Mouse (Mus musculus) 3T3-L1 (cell line): Measurements from ENCODE around the gene Stk10.

Experiments used
- DNase-seq: peaks from one replicate; pipeline ENCODE4 v3.0.0-alpha.2; 2015; ENCODE audit warnings: low read depth, low spot score

The Stk10 gene

GRCm38 (mm10) chr11:32550102-32550501 is 17.0 kb downstream of the Stk10 start:
- no peak for DNase-seq

- no peak for DNase-seq
Measured at GRCm38 (mm10) chr11:32551056-32551455, 18.0 kb downstream of the Stk10 start.

GRCm38 (mm10) chr11:32551579-32552297 is 18.6 kb downstream of the Stk10 start:
- DNase-seq: no peak

- DNase-seq: peak; percentile 74
Measured at GRCm38 (mm10) chr11:32552401-32553090, 19.4 kb downstream of the Stk10 start.

GRCm38 (mm10) chr11:32553311-32554140 is 20.4 kb downstream of the Stk10 start:
- DNase-seq: no peak

GRCm38 (mm10) chr11:32554141-32555091 is 21.3 kb downstream of the Stk10 start:
- DNase-seq: no peak

GRCm38 (mm10) chr11:32555103-32555689 is 22.1 kb downstream of the Stk10 start:
- no peak for DNase-seq

- DNase-seq: no peak
Measured at GRCm38 (mm10) chr11:32556333-32556990, 23.4 kb downstream of the Stk10 start.

- peak; percentile 84 for DNase-seq
Measured at GRCm38 (mm10) chr11:32558026-32558425, 24.9 kb downstream of the Stk10 start.

GRCm38 (mm10) chr11:32558677-32559076 is 25.6 kb downstream of the Stk10 start:
- DNase-seq: no peak

- DNase-seq: no peak
Measured at GRCm38 (mm10) chr11:32560015-32560770, 27.1 kb downstream of the Stk10 start.

- DNase-seq: no peak
Measured at GRCm38 (mm10) chr11:32561465-32562355, 28.6 kb downstream of the Stk10 start.

GRCm38 (mm10) chr11:32562706-32563105 is 29.6 kb downstream of the Stk10 start:
- DNase-seq: no peak

- peak; percentile 64 for DNase-seq
Measured at GRCm38 (mm10) chr11:32563660-32564059, 30.6 kb downstream of the Stk10 start.

- peak; percentile 38 for DNase-seq
Measured at GRCm38 (mm10) chr11:32564629-32565028, 31.5 kb downstream of the Stk10 start.

- DNase-seq: peak; percentile 81
Measured at GRCm38 (mm10) chr11:32565088-32565487, 32.0 kb downstream of the Stk10 start.

GRCm38 (mm10) chr11:32566184-32566583 is 33.1 kb downstream of the Stk10 start:
- no peak for DNase-seq
